Mouse (Mus musculus): ENCODE data around the gene Nucb2. TPM values are rescaled to one million over a fixed set of nuclear protein-coding genes. Genes with fewer than 3 reads are reported as not detected.
A peak's percentile ranks its signal among the peaks of the same experiment; 100 is the strongest.

The Nucb2 gene
- total RNA-seq, 2 experiments from 2014 or later, result 17.3 to 23.8 TPM

DNA sequence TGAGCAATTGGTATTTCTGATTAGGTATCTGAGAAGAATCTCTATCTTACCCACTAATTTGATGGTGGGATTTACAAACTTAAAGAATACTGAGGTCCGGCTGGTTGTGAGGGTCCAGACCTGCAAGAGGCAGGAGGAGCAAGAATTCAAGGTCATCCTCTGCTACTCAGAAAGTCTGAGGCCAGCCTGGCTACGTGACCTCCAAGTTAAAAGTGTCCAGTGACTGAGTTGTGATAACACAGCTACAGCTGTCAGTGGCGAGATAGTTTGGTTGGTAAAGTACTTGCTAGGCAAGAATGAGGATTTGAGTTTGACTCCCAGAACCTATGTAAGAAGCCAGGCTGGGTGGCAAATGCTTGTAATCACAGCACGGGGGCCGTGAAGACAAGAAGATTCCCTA lies 14.0 kb downstream of the Nucb2 start:
- no peak for DNase-seq (ENCODE audit: low spot score in 2 of 2)

DNA sequence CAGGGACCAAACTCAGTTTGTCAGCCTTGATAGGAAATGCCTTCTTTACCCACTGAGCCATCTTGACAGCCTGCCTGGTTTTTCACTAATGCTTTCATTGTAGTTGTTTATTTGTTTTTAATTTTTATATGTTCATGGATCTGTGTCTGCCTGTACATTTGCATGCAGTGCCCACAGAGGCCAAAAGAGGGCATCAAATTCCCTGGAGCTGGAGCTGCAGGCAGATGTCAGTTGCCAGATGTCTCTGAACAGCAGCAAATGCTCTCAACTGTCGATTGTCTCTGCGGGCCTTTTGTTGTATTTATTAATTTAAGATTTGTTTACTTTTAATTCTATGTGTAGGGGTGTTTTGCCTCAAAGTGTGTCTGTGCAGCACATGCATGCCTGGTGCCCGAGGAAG lies 15.6 kb downstream of the Nucb2 start:
- DNase-seq (ENCODE audit: low spot score in 2 of 2), result no peak

DNA sequence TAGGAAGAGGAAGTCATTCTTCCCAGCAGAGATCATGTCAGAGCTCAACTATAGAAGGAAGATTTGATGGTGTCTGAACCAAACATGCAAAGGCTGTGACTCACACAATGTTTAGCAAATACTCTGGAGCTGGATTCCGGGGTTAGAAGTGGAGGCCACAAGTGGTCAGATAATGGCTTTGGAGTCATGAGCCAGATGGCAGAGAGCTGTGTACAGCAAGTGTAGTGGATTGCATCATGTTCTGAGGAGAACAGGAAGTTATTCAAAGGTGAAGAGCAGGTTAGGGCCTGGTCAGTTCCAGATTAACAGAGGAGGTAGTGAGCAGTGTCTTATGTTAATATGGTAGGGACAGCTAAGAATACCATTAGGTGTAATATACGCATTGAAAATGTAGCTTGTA lies 20.4 kb downstream of the Nucb2 start:
- no peak for DNase-seq (ENCODE audit: low spot score in 2 of 2)

DNA sequence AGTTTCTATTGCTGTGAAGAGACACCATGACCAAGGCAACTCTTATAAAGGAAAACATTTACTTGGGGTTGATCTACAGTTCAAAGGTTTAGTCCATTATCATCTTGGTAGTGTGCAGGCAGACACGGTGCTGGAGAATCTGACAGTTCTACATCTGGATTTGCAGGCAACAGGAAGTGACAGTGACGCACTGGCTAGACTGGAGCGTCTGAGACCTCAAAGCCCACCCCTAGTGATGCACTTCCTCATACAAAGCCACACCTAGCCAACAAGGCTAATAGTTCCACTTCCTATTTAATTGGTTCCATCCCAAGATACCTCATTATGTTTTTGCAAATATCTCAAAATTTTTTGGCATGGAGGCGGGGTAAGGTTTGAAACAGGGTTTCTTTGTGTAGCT lies 25.6 kb downstream of the Nucb2 start:
- DNase-seq (ENCODE audit: low spot score in 2 of 2), result no peak

DNA sequence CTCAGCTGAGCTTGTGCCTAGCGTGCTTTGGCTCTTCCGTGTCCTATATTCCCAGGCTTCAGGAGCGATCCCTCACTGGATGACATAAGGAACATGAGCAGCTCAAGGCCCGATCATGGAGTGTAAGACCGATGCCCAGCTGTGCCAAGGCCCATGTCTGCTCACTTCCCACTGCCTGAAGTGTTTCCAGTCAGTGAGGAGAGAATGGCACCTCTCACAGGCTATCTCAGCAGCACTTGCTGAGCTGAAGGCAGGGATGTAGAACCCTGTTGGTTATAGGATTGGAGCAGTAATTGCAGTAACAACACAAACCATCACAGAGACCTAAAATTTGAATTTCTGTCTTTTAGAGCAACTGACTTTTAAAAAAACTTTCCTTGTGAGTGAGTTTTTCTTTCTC lies 26.3 kb downstream of the Nucb2 start:
- no peak for DNase-seq (ENCODE audit: low spot score in 2 of 2)

DNA sequence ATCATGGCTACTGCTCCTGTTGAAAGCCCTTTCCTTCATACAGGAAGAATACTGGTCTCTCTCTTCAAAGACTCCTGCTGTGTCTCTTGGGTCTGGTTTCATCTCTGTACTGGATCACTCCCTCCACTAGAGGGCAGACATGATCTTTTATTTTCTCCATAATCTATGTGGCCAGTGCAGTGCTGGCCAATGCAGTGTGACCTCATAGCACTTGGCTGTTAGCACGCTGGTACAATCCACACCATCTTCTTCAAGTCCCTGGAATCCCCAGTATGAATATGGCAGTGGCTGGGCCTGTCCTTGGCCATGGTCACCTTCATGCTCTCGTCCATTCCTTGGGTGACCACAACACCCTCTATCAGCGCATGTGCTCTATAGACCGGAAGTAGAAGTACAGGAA lies 27.1 kb downstream of the Nucb2 start:
- DNase-seq (ENCODE audit: low spot score in 2 of 2), result peak; percentile 24 to 38

DNA sequence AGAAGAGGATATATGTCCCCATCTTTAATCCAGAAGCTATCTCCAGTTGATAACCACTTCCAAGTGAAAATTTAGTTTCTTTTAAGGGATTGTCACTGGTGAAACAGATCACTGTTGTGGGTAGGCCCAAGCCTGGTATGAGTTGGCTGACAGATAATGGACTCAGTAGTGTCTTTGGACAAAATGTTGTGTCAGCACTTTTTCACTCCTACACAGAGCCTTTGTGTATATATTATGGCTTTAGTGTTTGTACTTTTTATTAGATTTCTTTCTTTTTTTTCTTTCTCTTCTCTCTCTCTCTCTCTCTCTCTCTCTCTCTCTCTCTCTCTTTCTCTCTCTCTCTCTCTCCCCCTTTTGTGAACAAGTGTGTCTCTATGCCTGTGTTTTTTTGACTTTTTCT lies 52.7 kb downstream of the Nucb2 start:
- DNase-seq (ENCODE audit: low spot score in 2 of 2), result no peak

DNA sequence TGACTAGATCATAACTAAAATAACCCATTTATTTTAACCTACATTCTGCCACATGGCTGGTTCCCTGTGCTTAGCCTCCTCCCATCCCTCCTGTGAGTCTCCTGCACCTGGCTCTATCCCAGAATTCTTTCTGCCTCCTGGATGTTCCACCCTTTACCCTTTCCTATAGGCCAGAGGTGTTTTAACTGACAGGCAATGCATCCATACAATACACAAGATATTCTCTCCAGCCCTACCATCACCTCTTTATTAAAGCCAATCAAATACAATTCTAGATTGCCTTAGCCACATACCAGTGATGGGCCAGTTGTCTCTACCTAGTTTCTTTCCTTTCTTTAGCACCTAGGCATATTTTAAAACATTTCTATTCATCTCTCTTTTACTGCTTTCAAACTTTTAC lies 70.4 kb downstream of the Nucb2 start:
- DNase-seq (ENCODE audit: low spot score in 2 of 2), result no peak

Other genes with a start within 250 kb of the Nucb2 start
- 10 to 100 TPM; 18.7 to 21.5 TPM for gene Plekha7, start 196.0 kb upstream of the Nucb2 start, total RNA-seq (2021)
- gene Rps13, start 170.2 kb upstream of the Nucb2 start, total RNA-seq (2021), result 100 to 1,000 TPM; 203 to 223 TPM
- gene Pik3c2a, start 60.9 kb upstream of the Nucb2 start, total RNA-seq (2021), result 10 to 100 TPM; 23.8 to 24.7 TPM